Mouse (Mus musculus) CH12.LX (cell line): ENCODE measurements around the gene Espl1. TPM values are rescaled to one million over a fixed set of nuclear protein-coding genes. Genes with fewer than 3 reads are reported as not detected.

Source experiments
- DNase-seq: peaks from one replicate; pipeline ENCODE4 v3.0.0-alpha.2; 2013; ENCODE audit errors: extremely low read depth
- H3K27ac ChIP-seq: 2 replicates; pipeline ENCODE4 v1.5.1; 2012; ENCODE audit warnings: low read depth, mild to moderate bottlenecking, control low read depth, moderate library complexity; ENCODE audit not compliant: insufficient read depth
- H3K27me3 ChIP-seq: replicated peaks from 2 replicates; pipeline ENCODE3; 2012; ENCODE audit warnings: inconsistent platforms
- H3K36me3 ChIP-seq, 2 experiments: replicated peaks in 1 of 2; 2 replicates each; pipeline versions ENCODE3 to v1.6.1; 2012; ENCODE audit warnings: inconsistent platforms in 1 of 2, low read length in 1 of 2, mild to moderate bottlenecking in 1 of 2, mixed read lengths in 1 of 2, moderate library complexity in 1 of 2; ENCODE audit not compliant: control insufficient read depth in 1 of 2, insufficient read depth in 1 of 2
- H3K4me1 ChIP-seq, 2 experiments: 2 replicates each; pipeline ENCODE4 v1.6.1; 2012; ENCODE audit warnings: inconsistent platforms in 1 of 2, moderate library complexity in 1 of 2; ENCODE audit not compliant: insufficient read depth in 2 of 2, control insufficient read depth in 1 of 2
- H3K4me2 ChIP-seq: 2 replicates; pipeline ENCODE4 v1.6.1; 2012; ENCODE audit warnings: low read depth, mild to moderate bottlenecking, control low read depth; ENCODE audit not compliant: poor library complexity, insufficient read depth, severe bottlenecking
- H3K4me3 ChIP-seq, 3 experiments: fragments of 150-350 bp in 1 of 3; sonication (generic) in 1 of 3; replicated peaks in 1 of 3; 2 replicates each; pipeline versions ENCODE3 to v1.5.1; 2011 to 2012; ENCODE audit warnings: low read depth in 2 of 3, low read length in 2 of 3, mild to moderate bottlenecking in 2 of 3, moderate library complexity in 2 of 3, control low read depth in 1 of 3, improper control_type of control experiment in 1 of 3, inconsistent platforms in 1 of 3, mixed read lengths in 1 of 3; ENCODE audit not compliant: poor library complexity in 1 of 3
- H3K79me2 ChIP-seq: replicated peaks from 2 replicates; pipeline ENCODE4 v1.6.1; 2012; ENCODE audit warnings: mild to moderate bottlenecking, moderate library complexity; ENCODE audit not compliant: control insufficient read depth, poor library complexity, insufficient read depth, severe bottlenecking; ENCODE audit errors: extremely low read depth
- H3K9ac ChIP-seq: 2 replicates; pipeline ENCODE4 v1.6.1; 2012; ENCODE audit warnings: low read depth, mild to moderate bottlenecking, control low read depth, moderate library complexity; ENCODE audit not compliant: insufficient read depth
- H3K9me3 ChIP-seq: replicated peaks from 2 replicates; pipeline ENCODE3; 2012; ENCODE audit warnings: low read length, inconsistent platforms, mixed read lengths
- BHLHE40 ChIP-seq: IDR thresholded peaks from 2 replicates; pipeline ENCODE4 v1.6.1; 2011; ENCODE audit warnings: mild to moderate bottlenecking, low read depth, low read length, improper control_type of control experiment
- CHD2 ChIP-seq: IDR thresholded peaks from 2 replicates; pipeline ENCODE4 v1.6.1; 2011; ENCODE audit warnings: low read length, improper control_type of control experiment
- CTCF ChIP-seq, 2 experiments: IDR thresholded peaks in 1 of 2; conservative IDR thresholded peaks in 1 of 2; 2 replicates each; pipeline ENCODE4 v1.5.1; 2011 to 2012; ENCODE audit warnings: low read depth in 2 of 2, low read length in 2 of 2, improper control_type of control experiment in 1 of 2, inconsistent platforms in 1 of 2, mild to moderate bottlenecking in 1 of 2, moderate library complexity in 1 of 2
- E2F4 ChIP-seq: IDR thresholded peaks from 2 replicates; pipeline ENCODE4 v1.6.1; 2011; ENCODE audit warnings: low read depth, low read length, improper control_type of control experiment; ENCODE audit not compliant: insufficient replicate concordance
- EP300 ChIP-seq: IDR thresholded peaks from 2 replicates; pipeline ENCODE4 v1.6.1; 2011; ENCODE audit warnings: low read length, improper control_type of control experiment
- IRF4 ChIP-seq: IDR thresholded peaks from 2 replicates; pipeline ENCODE4 v1.6.1; 2014; ENCODE audit warnings: low read depth, mild to moderate bottlenecking, inconsistent platforms, low read length, improper control_type of control experiment
- JUND ChIP-seq: conservative IDR thresholded peaks from 2 replicates; pipeline ENCODE4 v1.6.1; 2011; ENCODE audit warnings: low read depth, low read length, improper control_type of control experiment
- KAT2A ChIP-seq: IDR thresholded peaks from 2 replicates; pipeline ENCODE4 v1.6.1; 2012; ENCODE audit warnings: low read length, improper control_type of control experiment, inconsistent platforms; ENCODE audit not compliant: insufficient replicate concordance
- MAFK ChIP-seq: IDR thresholded peaks from 2 replicates; pipeline ENCODE4 v1.6.1; 2011; ENCODE audit warnings: low read length, improper control_type of control experiment; ENCODE audit not compliant: insufficient replicate concordance
- MAX ChIP-seq: IDR thresholded peaks from 2 replicates; pipeline ENCODE4 v1.6.1; 2011; ENCODE audit warnings: low read length, improper control_type of control experiment
- MAZ ChIP-seq: IDR thresholded peaks from 2 replicates; pipeline ENCODE4 v1.6.1; 2012; ENCODE audit warnings: low read depth, mild to moderate bottlenecking, inconsistent platforms, low read length, improper control_type of control experiment, moderate library complexity
- MEF2A ChIP-seq: IDR thresholded peaks from 2 replicates; pipeline ENCODE4 v1.6.1; 2014; ENCODE audit warnings: low read depth, mild to moderate bottlenecking, inconsistent platforms, low read length, improper control_type of control experiment, borderline replicate concordance
- MXI1 ChIP-seq: IDR thresholded peaks from 2 replicates; pipeline ENCODE4 v1.6.1; 2011; ENCODE audit warnings: mild to moderate bottlenecking, low read depth, low read length, improper control_type of control experiment
- NRF1 ChIP-seq: IDR thresholded peaks from 2 replicates; pipeline ENCODE4 v1.6.1; 2014; ENCODE audit warnings: low read depth, mild to moderate bottlenecking, inconsistent platforms, low read length, improper control_type of control experiment, moderate library complexity
- RAD21 ChIP-seq: IDR thresholded peaks from 2 replicates; pipeline ENCODE4 v1.6.1; 2011; ENCODE audit warnings: low read depth, mild to moderate bottlenecking, low read length, improper control_type of control experiment, moderate library complexity
- TBP ChIP-seq: conservative IDR thresholded peaks from 2 replicates; pipeline ENCODE4 v1.6.1; 2011; ENCODE audit warnings: low read depth, low read length, improper control_type of control experiment
- TCF12 ChIP-seq: IDR thresholded peaks from 2 replicates; pipeline ENCODE4 v1.6.1; 2014; ENCODE audit warnings: low read depth, mild to moderate bottlenecking, inconsistent platforms, low read length, improper control_type of control experiment
- USF1 ChIP-seq: IDR thresholded peaks from 2 replicates; pipeline ENCODE4 v1.6.1; 2014; ENCODE audit warnings: low read depth, mild to moderate bottlenecking, inconsistent platforms, low read length, improper control_type of control experiment
- USF2 ChIP-seq: conservative IDR thresholded peaks from 2 replicates; pipeline ENCODE4 v1.6.1; 2011; ENCODE audit warnings: low read depth, low read length, improper control_type of control experiment
- ZC3H11A ChIP-seq: IDR thresholded peaks from 2 replicates; pipeline ENCODE4 v1.6.1; 2012; ENCODE audit warnings: low read depth, mild to moderate bottlenecking, inconsistent platforms, low read length, improper control_type of control experiment
- ZKSCAN1 ChIP-seq: IDR thresholded peaks from 2 replicates; pipeline ENCODE4 v1.6.1; 2012; ENCODE audit warnings: low read depth, inconsistent platforms, low read length, improper control_type of control experiment, borderline replicate concordance
- ZMIZ1 ChIP-seq: IDR thresholded peaks from 2 replicates; pipeline ENCODE4 v1.6.1; 2012; ENCODE audit warnings: low read depth, mild to moderate bottlenecking, inconsistent platforms, low read length, improper control_type of control experiment
- ZNF384 ChIP-seq: IDR thresholded peaks from 2 replicates; pipeline ENCODE4 v1.6.1; 2012; ENCODE audit warnings: low read depth, low read length, improper control_type of control experiment, inconsistent platforms
- dilution Hi-C: fragments of 300-500 bp; cut with MboI; formaldehyde crosslinking; loops from 2 replicates; pipeline ENCODE4 v1.14.3; 2020; ENCODE audit warnings: low sequenced_read_pairs; ENCODE audit not compliant: extremely low pct_unique_long_range_greater_than_20kb, extremely low pct_ligation_motif_present
- in situ Hi-C: fragments of 300-500 bp; cut with MboI; formaldehyde crosslinking; loops from 3 replicates; pipeline ENCODE4 v1.14.3; 2019; ENCODE audit warnings: low sequenced_read_pairs, low pct_ligation_motif_present, low pct_unique_long_range_greater_than_20kb, mixed read lengths
- polyA plus RNA-seq: library from polyadenylated mRNA; unstranded; fragments of >175 nt; gene quantifications from 2 replicates; pipeline ENCODE4 v1.2.1, GENCODE M21; 2012; ENCODE audit warnings: low read depth; ENCODE audit not compliant: insufficient read length
- total RNA-seq, 2 experiments: library from RNA; depleted of rRNA; stranded (reverse); fragments of 300-350 nt in 1 of 2; fragments of >200 nt in 1 of 2; gene quantifications; 2 replicates each; pipeline ENCODE4 v1.2.3; 2012 to 2014

Gene Espl1
- total and polyA plus RNA-seq, 3 experiments, result 41.3 to 80.7 (median 51.0) TPM

DNA sequence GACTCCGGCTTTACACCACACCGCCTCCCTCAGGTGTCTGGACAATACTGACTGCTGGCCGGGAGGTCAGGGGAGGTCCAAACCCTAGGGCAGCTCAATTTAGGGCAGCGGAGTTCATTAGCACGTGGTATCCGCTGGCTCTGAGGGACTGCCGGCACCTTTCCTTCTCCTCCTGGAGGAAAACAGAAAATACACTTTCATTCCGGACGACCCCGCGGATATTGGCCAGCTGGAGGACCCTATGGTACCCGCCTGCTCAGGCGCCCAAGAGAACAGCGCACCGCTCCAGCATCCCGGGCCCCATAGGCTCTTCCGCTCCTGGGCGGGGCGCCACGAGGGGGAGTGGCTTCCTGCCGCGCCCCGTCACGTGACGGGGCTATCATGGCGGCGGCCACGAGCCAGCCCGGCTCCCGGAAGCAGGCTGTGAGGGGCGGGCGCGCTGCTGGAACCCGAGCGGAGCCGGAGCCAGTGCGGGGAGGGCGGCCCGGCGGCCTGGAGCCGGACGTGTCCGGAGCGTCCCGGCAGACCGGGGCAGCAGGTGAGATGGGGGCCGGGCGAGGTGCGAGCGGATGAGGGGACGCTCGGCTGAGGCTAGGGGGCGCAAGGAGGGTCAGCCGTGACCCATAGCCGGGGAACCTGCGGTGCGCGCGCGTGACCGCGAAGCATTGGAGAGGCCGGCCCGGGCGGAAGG is 16.8 kb upstream of the Espl1 start, which contains the start of gene Mfsd5 (continued):
- TF ChIP-seq USF1 (peak; percentile 99), ZMIZ1 (peak; percentile 94), MEF2A (peak; percentile 64; the same call in 1 of the 2 replicates), ZC3H11A (no peak), CTCF (conservative IDR thresholded peaks at IDR 0.05 in 1 of 2, IDR thresholded peaks at IDR 0.05 in 1 of 2; ENCODE audit: low read depth in 2 of 2, low read length in 2 of 2) (peak in 1 of 2 experiments; percentile 58; a peak in 2 of 4 replicates), MAFK (no peak), USF2 (peak; percentile 96)

DNA sequence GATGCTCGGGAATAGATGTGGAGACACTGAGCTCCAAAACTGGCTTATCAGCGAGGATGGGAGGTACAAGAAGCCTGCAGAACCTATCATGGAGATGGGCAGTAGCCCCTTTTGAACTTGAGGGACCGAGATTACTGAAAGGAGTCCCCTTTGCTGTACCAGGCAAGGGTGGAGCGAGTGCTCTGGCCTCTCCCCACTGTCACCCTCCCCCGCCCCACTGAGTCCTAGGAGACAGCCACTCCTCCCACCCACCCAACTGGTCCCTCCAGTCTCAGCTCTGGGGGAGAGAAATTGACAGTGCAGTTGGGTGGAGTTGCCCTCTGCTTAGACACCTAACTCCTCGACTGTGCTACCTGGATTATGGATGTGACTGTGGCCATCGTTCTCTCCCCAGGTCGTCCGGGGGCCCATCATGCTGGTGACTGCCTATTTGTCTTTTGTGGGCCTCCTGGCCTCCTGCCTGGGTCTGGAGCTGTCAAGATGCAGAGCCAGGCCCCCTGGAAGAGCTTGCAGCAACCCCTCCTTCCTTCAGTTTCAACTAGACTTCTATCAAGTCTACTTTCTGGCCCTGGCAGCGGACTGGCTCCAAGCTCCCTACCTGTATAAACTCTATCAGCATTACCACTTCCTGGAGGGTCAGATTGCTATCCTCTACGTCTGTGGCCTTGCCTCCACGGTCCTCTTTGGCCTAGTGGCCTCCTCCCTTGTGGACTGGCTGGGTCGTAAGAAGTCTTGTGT is 16.1 kb upstream of the Espl1 start:
- Histone ChIP-seq H3K9me3 (no peaks in the 10 kb centered on the region), H3K36me3 (peaks cover 21 to 32% of the 10 kb centered on the region in 2 experiments), H3K27me3 (no peaks in the 10 kb centered on the region), H3K27ac (peak overlapping the region; percentile 63), H3K9ac (peak overlapping the region; percentile 83), H3K4me3 (peak overlapping the region; percentile 70 to 85 (median 74)), H3K79me2 (peaks cover 13% of the 10 kb centered on the region; the same call in 1 of the 2 replicates), H3K4me1 (peaks cover 12 to 19% of the 10 kb centered on the region in 2 experiments), H3K4me2 (peak overlapping the region; percentile 67)
- DNase-seq, result no peak
- in situ Hi-C loops, result loop anchor here (5.0 kb wide), 1 partner anchor 37 kb away; no protein-coding TSS in a partner anchor
- TF ChIP-seq TBP (no peak), RAD21 (no peak), BHLHE40 (no peak), ZKSCAN1 (no peak), E2F4 (no peak)
- dilution Hi-C loops, result no loop called here

DNA sequence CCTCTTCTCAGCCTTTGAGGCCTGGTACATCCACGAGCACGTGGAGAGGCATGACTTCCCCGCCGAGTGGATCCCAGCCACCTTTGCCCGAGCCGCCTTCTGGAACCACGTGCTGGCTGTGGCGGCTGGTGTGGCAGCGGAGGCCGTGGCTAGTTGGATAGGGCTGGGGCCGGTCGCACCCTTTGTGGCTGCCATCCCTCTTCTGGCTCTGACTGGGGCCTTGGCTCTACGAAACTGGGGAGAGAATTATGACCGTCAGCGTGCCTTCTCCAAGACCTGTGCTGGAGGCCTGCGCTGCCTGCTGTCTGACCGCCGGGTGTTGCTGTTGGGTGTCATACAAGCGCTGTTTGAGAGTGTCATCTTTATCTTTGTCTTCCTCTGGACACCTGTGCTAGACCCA is 15.4 kb upstream of the Espl1 start:
- peak overlapping the region in 2 of 3 experiments; percentile 74 to 85 for H3K4me3 ChIP-seq

More for the DNA sequence above, 15.4 kb upstream of the Espl1 start:
- Histone ChIP-seq H3K27me3 (no peaks in the 10 kb centered on the region), H3K27ac (no peak overlapping the region), H3K4me1 (peaks cover 12 to 19% of the 10 kb centered on the region in 2 experiments), H3K36me3 (peaks cover 21 to 32% of the 10 kb centered on the region in 2 experiments), H3K9me3 (no peaks in the 10 kb centered on the region), H3K4me2 (0 out of 2 replicates have a peak overlapping the region, but pooled peaks have one; percentile 67), H3K79me2 (peaks cover 13% of the 10 kb centered on the region; the same call in 1 of the 2 replicates), H3K9ac (no peak overlapping the region)
- in situ Hi-C loops (loop anchor here (5.0 kb wide), 1 partner anchor 37 kb away; no protein-coding TSS in a partner anchor), dilution Hi-C loops (no loop called here)
- TF ChIP-seq TBP (no peak), NRF1 (no peak), ZNF384 (no peak), ZMIZ1 (no peak), JUND (no peak), MAZ (no peak), KAT2A (no peak), MAX (no peak), EP300 (no peak), BHLHE40 (no peak), CHD2 (no peak), MXI1 (no peak), IRF4 (no peak), RAD21 (no peak), TCF12 (no peak)
- no peak for DNase-seq
